Mouse (Mus musculus) urinary bladder, adult 2 months (tissue): Measurements from ENCODE around the gene Cacna1g. TPM values are rescaled to one million over a fixed set of nuclear protein-coding genes. Genes with fewer than 3 reads are reported as not detected.

Source experiments
- DNase-seq: peaks from one replicate; pipeline ENCODE4 v3.0.0; 2022; ENCODE audit warnings: low spot score
- polyA plus RNA-seq: library from polyadenylated mRNA; depleted of rRNA; stranded (reverse); fragments of >200 nt; gene quantifications from 2 replicates; pipeline ENCODE4 v1.2.3, GENCODE M21; 2012

The Cacna1g gene
- polyA plus RNA-seq, 1 experiment = 2.6 TPM

- no peak for DNase-seq
Measured at GRCm38 (mm10) chr11:94480382-94480781, 6.4 kb upstream of the Cacna1g start.

GRCm38 (mm10) chr11:94477651-94478050, 3.7 kb upstream of the Cacna1g start:
- no peak for DNase-seq

- no peak for DNase-seq
Measured at GRCm38 (mm10) chr11:94475722-94476121, 1.7 kb upstream of the Cacna1g start.

- no peak for DNase-seq
Measured at GRCm38 (mm10) chr11:94474544-94474910, 529 bp upstream of the Cacna1g start.

GRCm38 (mm10) chr11:94472916-94473706, 887 bp downstream of the Cacna1g start:
- DNase-seq = no peak

GRCm38 (mm10) chr11:94472585-94472915, 1.4 kb downstream of the Cacna1g start:
- no peak for DNase-seq

- DNase-seq = no peak
Measured at GRCm38 (mm10) chr11:94471740-94472584, 2.0 kb downstream of the Cacna1g start.

- DNase-seq = no peak
Measured at GRCm38 (mm10) chr11:94470391-94470790, 3.6 kb downstream of the Cacna1g start.

- DNase-seq = no peak
Measured at GRCm38 (mm10) chr11:94469136-94470064, 4.6 kb downstream of the Cacna1g start.

GRCm38 (mm10) chr11:94468582-94469064, 5.4 kb downstream of the Cacna1g start:
- no peak for DNase-seq

GRCm38 (mm10) chr11:94466333-94466855, 7.6 kb downstream of the Cacna1g start:
- DNase-seq = no peak

- DNase-seq = no peak
Measured at GRCm38 (mm10) chr11:94464170-94464569, 9.8 kb downstream of the Cacna1g start.

GRCm38 (mm10) chr11:94461856-94462255, 12.1 kb downstream of the Cacna1g start:
- no peak for DNase-seq

- no peak for DNase-seq
Measured at GRCm38 (mm10) chr11:94457001-94457400, 17.0 kb downstream of the Cacna1g start.

- DNase-seq = no peak
Measured at GRCm38 (mm10) chr11:94456347-94456746, 17.7 kb downstream of the Cacna1g start.

- DNase-seq = no peak
Measured at GRCm38 (mm10) chr11:94455161-94455820, 18.7 kb downstream of the Cacna1g start.

- DNase-seq = no peak
Measured at GRCm38 (mm10) chr11:94454756-94455155, 19.2 kb downstream of the Cacna1g start.

- DNase-seq = no peak
Measured at GRCm38 (mm10) chr11:94451091-94451773, 22.8 kb downstream of the Cacna1g start.

- no peak for DNase-seq
Measured at GRCm38 (mm10) chr11:94449886-94450285, 24.1 kb downstream of the Cacna1g start.

GRCm38 (mm10) chr11:94449239-94449638, 24.8 kb downstream of the Cacna1g start:
- no peak for DNase-seq
